Mouse (Mus musculus) heart, adult 8-10 months (tissue): ENCODE data around the gene Nfya. TPM values are rescaled to one million over a fixed set of nuclear protein-coding genes. Genes with fewer than 3 reads are reported as not detected.
A peak's percentile ranks its signal among the peaks of the same experiment; 100 is the strongest.
"Not testable (repeated sequence)": the region's sequence is repeated elsewhere in the genome, so short reads cannot be mapped to it uniquely, and the experiment has no call there.

Experiments used
- DNase-seq: peaks from one replicate; pipeline ENCODE4 v3.0.0; 2022; ENCODE audit warnings: low spot score
- total RNA-seq, 4 experiments: library from RNA; stranded (reverse); gene quantifications; 2 replicates each; pipeline ENCODE4 v1.2.4; 2022

Nfya gene
- total RNA-seq, 4 experiments from 2014 or later, result 10.8 to 19.7 (median 15.5) TPM

DNA sequence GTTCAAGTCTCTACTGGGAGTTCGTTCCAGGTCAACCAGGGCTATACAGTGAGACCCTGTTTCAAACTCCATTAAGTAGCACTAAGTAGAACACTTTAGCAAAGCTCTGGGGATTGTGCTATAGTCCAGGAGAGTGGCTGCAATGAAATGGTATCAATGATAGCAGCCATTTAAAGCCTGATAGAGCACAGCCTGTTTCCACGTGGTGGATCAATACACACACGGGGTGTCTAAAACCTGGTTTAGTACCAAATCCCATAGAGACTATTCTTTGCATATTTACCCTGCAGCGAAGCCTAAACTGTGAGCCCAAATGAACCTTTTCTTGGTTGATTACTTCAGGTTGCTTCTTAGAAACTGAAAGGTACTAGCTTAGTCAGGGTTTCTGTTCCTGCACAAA, 8.0 kb downstream of the Nfya start:
- no peak for DNase-seq

DNA sequence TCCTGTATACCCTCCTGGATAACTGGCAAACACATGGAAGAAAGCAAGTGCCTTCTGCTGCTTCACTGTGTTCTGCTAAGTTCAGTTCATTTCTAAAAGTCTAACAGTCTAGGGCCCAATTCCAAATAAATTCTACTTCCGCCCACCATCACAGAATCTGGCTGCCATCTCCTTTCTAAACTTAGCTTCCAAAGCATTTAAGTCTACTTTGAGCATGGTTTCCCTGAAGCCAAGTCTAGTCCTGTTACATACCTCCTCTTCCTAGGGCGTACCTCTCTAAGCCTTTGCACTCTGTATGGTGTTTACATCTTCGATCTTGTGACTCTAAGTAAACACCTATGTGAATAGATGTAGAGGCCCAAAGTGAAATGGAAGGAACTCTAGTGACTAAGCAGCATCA, 17.1 kb downstream of the Nfya start:
- DNase-seq, result no peak

DNA sequence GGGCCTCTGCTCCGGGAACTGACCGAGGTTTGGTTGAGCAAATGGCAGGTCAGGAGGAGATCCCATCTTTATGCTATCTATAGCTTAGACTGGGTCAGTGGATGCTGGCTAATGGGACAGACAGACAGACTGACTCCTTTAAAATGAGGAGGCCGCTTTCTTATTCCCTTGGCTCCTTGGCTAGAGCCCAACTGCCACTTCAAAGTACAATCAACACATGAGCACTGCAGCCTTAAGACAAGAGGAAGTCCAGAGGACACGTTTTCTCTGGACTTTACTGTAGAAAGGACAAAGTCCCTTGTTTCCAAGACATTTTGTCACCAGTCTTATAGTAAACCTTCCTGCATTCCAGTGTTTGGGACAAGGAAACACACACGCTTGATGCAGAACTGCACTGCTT, 18.3 kb downstream of the Nfya start:
- DNase-seq, result no peak

DNA sequence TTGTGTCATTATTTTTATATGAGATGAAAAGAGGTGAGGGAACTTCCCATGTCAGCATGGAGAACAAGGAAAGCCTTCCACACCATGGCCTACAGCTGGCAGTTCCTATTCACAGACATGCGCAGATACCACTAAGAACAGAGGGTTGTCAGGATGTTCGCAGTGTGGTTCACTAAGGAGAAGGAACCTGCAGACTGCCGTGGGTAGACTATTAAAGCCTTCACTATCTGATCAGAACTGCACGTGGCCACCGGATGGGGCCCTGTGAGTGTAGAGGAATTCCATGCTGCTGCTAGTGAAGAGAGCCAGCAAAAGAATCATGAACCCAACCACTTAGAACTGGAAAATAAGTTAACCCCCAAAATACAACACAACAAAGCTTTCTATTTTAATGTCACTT, 20.3 kb downstream of the Nfya start:
- DNase-seq, result no peak

DNA sequence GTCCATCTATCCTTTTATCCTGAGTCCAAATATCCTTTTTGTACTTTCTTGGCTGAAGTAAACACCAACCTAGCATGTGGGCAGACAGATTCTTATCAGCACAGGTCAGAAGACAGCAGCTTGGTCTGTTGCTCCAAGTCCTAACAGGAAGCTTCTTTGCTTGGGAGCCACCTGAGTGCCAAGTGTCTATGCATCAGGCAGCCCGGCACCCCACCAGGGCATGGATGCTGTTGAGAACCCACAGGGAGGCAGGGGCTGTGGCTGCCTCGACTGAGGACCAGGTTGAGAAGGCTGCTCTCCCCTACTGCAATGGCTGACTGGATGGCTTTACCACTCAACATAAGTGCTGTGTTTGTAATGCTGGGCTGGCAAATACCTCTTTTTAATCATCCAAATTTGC, 21.0 kb downstream of the Nfya start:
- DNase-seq, result no peak

DNA sequence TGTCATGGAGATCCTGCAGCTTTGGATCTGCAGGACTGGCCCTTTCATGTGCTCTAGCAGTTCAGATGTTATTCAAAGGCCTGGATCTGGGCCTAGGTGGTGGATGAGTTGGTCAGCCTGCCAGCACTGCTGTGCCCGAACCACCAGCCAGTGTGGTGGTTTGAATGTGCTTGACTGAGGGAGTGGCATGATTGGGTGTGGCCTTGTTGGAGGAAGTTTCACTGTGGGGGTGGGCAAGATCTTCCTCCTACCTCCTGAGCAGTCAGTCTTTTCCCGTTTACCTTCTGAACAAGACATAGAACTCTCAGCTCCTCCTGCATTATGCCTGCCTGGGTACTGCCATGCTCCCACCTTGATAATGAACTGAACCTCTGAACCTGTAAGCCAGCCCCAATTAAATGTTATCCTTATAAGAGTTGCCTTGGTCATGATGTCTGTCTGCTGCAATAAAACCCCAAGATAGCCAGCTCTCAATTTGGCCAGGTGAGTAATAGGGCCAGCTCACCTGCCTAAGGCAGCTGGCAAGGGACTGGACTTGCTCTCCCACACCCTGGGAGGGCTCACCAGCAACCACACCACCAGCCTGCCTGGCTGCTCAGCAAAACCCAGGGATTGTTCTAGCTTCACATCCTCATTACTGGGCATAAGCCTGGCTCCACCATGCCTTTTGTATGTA, 23.8 kb downstream of the Nfya start:
- no peak for DNase-seq

DNA sequence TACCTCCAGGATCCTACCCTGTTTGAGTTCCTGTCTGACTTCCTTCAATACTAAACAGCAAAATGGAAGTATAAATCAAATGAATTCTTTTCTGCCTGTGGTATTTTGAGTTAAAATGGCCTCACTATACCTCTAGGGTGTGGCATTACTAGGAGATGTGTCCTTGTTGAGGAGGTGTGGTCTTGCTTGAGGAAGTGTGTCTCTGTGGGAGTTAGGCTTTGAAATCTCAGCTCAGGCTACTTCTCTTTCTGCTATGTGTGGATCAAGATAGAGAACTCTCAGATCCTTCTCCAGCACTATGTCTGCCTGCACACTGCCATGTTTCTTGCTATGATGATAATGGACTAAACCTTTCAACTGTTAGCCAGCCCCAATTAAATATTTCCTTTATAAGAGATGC, 30.7 kb downstream of the Nfya start:
- DNase-seq, result no peak

DNA sequence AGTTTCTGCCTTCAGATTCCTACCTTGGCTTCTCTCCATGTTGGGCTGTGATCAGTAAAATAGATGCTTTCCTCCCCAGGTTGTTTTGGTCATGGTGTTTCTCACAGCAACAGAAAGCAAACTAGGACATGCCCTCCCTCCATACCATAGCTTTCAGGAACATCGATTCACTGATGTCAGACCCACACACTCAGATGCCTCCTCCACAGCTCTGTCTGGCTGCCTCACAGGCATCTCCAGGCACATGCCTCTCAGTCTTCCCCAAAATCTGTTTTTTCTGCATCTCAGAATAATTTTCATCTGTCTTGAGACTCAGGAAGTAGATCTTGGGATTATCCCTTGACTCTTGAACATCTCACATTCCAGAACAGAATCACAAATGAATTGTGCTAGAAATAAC, 33.6 kb downstream of the Nfya start:
- DNase-seq, result no peak

DNA sequence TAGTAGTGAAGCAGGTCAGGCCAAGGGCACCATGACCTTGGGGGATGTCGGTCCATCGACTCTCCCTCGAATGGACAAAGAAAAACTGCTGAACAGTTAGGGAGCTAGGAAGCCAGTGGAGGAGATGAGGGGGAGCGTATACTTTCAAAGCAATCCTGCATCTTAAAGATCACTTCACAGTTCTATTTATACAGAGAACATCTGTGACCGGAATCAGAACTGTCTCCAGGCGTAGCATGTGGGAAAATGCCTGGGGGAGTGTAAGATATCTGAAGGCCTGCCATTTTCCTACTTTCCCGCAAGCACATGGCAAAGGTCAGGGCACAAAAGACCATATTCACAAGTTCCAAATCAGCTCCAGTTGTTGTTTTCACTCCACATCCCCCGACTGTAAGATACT, 36.7 kb downstream of the Nfya start:
- DNase-seq, result no peak

DNA sequence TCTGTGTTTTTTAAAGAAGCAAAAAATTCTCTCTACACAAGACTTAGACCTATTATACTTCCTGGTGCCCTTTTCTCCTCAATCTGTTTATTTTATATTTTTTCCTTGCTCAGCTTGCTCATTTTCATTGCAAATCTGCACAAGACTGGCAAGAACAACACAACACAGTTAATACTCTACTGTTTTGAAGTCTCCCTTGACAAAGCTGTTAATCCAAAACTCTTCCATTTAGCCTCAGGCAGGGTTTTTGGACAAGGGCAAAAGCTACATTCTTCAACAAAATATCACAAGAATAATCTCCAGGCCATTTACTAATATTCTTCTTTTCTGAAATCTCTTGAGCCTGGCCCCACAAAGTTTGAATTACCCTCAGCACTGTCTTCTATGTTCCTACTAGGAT, 38.1 kb downstream of the Nfya start:
- DNase-seq, result no peak

DNA sequence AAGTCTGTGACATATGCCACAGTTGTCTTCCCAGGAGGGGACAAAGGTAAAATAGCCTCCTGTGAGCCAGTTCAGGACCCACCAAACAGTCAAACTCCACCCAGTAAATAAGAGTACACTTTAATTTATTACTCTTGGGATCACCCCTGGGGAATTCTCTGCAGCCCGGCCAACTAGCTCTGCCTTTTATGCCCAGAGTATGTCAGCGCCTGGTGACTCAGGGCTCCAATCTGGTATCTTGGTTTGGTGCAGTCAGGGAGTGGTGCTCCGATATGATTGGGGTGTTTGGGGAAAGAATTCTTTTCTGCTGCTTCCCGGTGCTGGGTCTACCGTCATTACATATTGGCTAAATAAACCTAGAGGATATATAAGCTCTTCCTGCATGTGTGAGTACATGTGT, 42.9 kb downstream of the Nfya start:
- no peak for DNase-seq

DNA sequence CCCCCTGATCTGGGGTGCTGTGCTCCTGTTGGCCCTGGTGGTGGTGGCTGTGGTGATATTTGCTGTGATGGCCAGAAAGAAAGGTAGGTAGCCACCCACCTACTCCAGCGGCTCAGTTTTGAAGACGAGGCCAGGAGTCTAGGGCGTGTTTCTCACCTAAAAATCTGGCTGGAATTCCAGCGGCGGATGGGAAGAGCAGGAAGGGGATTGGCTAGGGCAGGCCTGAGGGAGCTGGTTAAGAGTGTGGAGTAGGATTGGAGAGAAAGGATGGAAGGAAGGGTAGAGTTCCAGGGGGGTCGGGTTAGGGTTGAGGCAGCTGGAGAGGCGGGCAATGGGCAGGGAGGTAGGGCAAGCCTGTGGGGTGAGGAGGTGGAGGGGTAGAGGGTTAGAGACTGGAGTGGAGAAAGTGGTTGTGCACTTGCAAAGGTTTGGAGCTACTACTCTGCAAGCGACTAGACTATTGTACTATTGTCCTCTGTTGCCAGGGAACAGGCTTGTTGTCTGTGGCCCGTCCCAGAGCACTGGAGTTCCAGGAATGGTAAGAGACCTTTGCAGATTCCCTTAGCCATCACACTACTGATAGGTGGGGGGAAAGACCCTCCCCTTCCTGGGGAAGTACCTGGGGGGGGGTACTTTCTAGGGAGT, 44.1 kb downstream of the Nfya start:
- no peak for DNase-seq

DNA sequence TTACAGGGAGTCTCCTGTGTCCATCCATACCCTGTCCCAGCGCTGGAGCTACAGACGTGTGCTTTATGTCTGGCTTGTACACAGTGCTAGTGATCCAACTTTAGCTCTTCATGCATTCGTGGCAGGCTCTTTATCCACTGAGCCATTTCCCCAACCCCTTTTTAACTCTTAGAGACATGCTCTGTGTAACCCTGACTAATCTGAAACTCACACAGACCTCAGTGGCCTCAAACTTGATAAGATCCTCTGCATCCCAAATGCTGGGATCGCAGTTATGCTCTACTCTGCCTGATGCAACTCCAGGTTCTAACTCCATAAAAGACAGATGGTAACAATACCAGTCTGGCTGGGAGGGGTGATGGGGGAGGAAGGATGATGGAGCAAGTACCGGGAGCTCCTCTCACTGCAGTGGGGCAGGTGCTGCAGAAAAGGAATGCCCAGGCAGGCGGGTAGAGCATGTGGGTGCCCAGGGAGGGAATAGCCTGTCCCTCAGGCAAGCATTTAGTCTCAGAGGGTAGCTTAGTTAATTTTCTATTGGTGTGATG, 46.2 kb downstream of the Nfya start:
- DNase-seq, result no peak

DNA sequence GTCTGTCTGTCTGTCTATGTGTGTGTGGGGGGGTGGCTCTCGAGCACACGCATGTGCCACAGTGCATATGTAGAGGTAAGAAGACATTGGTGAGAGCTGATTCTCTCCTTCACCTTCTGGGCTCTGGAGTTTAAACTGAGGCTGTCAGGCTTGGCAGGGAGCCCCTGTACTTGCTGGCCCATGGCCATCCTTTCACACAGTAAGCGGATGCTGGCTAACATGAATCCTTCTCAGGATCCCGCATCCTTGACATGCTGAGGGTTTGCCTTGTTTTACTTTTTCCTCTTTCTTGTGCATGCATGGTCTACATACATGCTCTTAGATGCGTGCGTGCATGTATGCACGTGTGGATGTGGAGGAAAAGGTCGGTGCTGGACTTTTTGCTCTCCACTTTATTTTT, 46.7 kb downstream of the Nfya start:
- peak; percentile 21 for DNase-seq

DNA sequence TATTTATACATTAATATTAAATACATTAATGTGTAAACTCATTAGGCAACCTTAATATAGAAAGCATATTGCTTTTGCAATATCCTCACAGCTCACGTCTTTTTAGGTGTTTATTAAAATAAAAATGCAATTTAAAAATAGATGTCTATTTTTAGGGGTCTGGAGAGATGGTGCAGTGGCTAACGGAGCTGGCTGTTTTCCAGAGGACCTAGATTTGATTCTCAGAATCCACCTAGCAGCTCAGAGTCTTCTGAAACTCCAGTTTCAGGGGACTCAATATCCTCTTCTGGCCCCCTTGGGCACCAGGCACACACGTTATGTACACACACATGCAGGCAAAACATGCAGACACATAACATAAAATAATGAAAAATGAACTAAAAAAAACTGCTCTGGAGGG, 47.4 kb downstream of the Nfya start:
- DNase-seq, result no peak

DNA sequence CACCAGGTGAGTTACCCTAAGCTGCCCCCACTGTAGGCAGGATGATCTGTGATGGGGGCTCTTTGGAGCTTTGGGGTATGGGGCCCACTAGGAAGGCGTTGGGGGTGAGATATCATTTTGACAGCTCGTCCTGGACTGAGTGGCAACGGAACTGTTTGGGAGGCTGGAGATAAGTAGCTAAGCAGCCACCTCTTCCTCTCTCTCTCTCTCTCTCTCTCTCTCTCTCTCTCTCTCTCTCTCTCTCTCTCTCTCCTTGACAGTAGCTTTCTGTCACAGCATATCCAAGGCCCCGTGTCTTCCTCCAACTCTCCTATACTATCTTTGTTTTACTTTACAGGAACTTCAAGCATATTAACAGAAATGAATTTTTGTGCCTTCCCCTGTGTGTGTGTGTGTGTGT, 49.2 kb downstream of the Nfya start:
- DNase-seq, result no peak

DNA sequence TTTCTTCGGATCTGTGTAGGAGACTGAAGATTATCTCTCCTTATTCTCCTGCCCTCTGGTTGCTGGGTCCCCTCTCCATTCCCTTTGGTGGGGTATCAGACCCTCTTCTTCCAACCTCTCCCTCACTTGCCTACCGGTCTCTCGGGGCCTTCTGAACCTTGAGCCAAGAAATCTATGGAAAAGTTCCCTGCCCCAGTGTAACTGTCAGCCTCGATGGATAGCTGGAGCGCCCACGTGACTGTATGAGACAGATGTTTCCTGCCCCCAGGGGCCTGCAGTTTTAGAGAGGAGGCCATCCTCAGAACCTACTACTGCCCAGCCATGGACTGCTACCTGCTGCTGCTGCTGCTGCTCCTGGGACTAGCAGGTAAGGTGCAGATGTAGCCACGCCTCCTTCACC, 50.1 kb downstream of the Nfya start, which contains the start of gene Treml1:
Gene Treml1 (plus strand): TSS at position 301 of the 400 bp plus-strand sequence.
- DNase-seq, result no peak

DNA sequence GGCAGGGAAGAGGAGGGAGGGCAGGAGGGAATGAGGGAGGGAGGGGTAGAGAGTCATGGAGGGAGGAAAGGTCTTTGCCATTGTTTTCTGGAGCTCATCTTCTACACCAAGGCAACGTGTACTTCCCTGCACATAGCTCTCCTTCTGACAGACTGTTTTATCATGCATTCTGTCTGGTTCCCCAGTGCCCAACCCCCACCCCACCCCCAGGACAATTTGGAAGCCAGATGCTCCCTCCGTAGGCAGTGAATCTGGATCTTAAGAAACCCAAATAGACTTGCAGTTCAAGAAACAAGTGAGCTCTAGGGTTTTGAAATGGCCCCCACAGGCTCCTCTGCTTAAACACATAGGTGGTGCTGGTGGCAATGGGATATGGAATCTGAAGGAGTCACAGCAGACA, 51.8 kb downstream of the Nfya start:
- DNase-seq, result no peak

DNA sequence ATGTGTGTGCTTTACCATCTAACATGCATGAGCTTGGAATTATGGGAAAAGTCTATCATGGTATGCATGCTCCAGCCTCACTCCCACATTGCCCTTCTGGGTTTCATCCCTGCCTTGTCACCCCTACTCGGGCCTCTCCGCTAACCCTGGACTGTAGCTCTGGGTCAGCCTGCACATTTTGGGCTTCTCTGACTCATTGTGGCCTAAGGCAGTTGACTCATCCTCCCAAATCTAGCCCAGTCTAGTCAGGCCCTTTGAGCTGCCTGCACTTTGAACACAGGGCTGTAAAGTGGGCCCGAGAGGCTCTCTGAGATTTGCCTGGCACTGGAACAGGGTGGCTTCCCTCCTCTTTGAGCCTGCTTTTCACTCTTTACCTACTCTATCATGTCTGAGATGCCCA, 53.9 kb downstream of the Nfya start:
- DNase-seq, result no peak

DNA sequence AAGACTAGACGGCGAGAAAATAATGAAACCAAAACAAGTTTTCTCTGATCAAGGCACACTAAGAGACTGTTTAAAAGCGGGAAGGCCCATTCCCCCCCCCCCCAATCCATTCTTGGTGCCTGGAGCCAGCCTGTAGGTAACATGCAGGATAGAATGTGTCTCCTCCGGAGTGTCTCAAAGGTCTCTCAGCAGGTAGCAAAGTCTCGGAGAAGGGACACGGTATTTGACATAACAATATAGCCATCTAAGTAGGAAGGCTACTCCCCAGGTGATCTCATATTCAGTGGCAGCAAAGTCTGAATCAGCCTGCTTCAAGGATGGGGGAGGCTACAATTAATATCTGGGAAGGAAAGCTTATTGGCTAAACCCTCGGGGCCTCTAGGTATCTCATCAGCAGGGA, 56.7 kb downstream of the Nfya start:
- DNase-seq, result not testable (repeated sequence)

DNA sequence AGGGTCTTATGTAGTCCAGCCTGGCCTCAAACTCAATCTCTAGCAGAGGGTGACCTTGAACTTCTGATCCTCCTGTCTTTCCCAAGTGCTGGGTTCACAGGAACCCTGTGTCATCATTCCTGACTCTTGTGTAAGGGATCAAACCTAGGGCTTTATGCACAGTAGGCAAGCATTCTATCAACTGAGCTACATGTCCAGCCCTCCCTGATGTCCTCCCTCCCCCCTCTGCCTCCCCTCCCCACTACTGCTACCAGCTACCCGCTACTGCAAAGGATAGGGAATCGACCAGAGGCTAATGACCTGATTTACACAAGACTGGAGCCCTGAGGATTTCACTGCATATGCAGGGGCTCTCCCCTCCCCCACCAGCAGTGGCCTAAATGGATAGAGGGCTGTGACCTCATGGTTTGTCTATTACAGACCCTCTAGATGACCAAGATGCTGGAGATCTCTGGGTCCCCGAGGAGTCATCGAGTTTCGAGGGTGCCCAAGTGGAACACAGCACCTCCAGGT, 59.0 kb downstream of the Nfya start:
- no peak for DNase-seq

DNA sequence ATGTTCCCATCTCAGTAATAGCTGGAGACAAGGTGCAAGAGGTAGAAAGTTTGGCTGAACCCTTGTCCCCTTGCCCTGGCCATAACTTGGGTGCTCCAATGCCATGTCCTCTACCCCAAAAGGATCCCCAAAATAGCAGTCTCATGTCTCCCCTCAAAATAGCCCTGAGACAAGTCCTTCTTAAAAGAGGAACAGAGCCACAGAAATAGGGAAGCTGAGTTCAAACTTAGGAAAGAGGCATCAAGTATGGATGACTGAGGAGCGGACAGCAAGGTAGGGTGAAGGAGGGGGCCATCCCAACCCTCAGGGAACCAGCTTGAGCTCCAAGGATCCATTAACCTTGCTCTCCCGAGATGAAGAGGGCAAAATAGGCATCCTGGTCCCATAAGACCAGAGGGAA, 62.4 kb downstream of the Nfya start:
- DNase-seq, result no peak

DNA sequence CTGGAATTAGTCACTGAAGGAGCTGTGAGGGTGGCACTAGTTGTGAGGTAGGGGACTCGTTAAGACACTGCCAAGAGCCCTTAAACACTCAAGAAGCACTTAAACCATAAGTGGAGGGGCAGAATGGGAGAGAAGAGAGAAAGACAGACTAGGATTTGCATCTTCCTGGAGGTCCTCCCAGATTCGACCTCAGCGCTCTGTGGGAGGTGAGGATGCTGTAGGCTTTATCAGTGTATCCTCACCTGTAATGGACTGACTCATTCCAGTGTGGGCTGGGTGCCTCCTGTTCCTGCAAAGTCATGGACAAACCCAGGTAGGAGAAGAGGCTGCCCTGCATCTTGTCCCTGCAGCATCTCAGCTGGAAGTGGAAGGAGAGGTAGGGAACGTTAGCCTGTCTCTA, 62.9 kb downstream of the Nfya start:
- no peak for DNase-seq
